Mouse (Mus musculus): ENCODE results near the gene Obox6. TPM values are rescaled to one million over a fixed set of nuclear protein-coding genes. Genes with fewer than 3 reads are reported as not detected.

Gene Obox6
- total RNA-seq (2014; rRNA removed) = not detected in 2 replicates
- not detected in 2 replicates for polyA plus RNA-seq (2015; fragmentation: Nextera tagmentation; extraction: Ambion mirVana)

GRCm38 (mm10) chr7:15839578-15839977, at the start of gene Obox6:
TSS of gene Obox6 (minus strand) at chr7:15839678.
- 89% methylated on average over 3 of the region's 3 CpGs for WGBS
- no peak within 1 kb of the TSS for H3K9ac ChIP-seq
- no peak for ATAC-seq

GRCm38 (mm10) chr7:15884127-15884526, 44.6 kb upstream of the Obox6 start:
- Histone ChIP-seq H3K4me3 (ENCODE audit: low read depth, low read length) (no peak overlapping the region), H3K9ac (no peak overlapping the region), H3K9me3 (ENCODE audit: low read length) (no peaks in the 10 kb centered on the region), H3K4me1 (ENCODE audit: insufficient read depth) (no peaks in the 10 kb centered on the region), H3K27me3 (ENCODE audit: insufficient read depth, low read length) (no peaks in the 10 kb centered on the region), H3K27ac (ENCODE audit: low read depth, low read length) (no peak overlapping the region), H3K36me3 (ENCODE audit: insufficient read depth) (no peaks in the 10 kb centered on the region), H3K4me2 (ENCODE audit: low read depth) (no peak overlapping the region)
- ATAC-seq (no peak), DNase-seq (no peak)
- no peak for TF ChIP-seq CTCF (IDR thresholded peaks at IDR 0.05; ENCODE audit: low read depth)
- 82% methylated on average over 2 of the region's 2 CpGs for WGBS

More at GRCm38 (mm10) chr7:15839578-15839977, at the start of gene Obox6:
- Histone ChIP-seq H3K4me1 (ENCODE audit: insufficient read depth) (no peaks in the 10 kb centered on the region), H3K4me3 (ENCODE audit: low read depth, low read length) (no peak within 1 kb of the TSS), H3K27ac (ENCODE audit: low read depth, low read length) (no peak within 1 kb of the TSS), H3K36me3 (ENCODE audit: insufficient read depth) (no peaks in the 10 kb centered on the region), H3K9me3 (ENCODE audit: low read length) (0 out of 2 replicates have a peak, but pooled peaks cover 3% of the 10 kb centered on the region), H3K4me2 (ENCODE audit: low read depth) (no peak within 1 kb of the TSS), H3K27me3 (ENCODE audit: insufficient read depth, low read length) (no peaks in the 10 kb centered on the region)
- TF ChIP-seq CTCF (IDR thresholded peaks at IDR 0.05; ENCODE audit: low read depth) = no peak
- no peak for DNase-seq

GRCm38 (mm10) chr7:15882317-15882716, 42.8 kb upstream of the Obox6 start, which contains the start of gene Crxos:
TSS of gene Crxos (plus strand) at chr7:15882617.
- DNase-seq (no peak), ATAC-seq (no peak)

GRCm38 (mm10) chr7:15881831-15882230, 42.4 kb upstream of the Obox6 start:
- WGBS = 46% methylated on average over 3 of the region's 3 CpGs
- Histone ChIP-seq H3K27ac (ENCODE audit: low read depth, low read length) (no peak overlapping the region), H3K4me1 (ENCODE audit: insufficient read depth) (no peaks in the 10 kb centered on the region), H3K9me3 (ENCODE audit: low read length) (no peaks in the 10 kb centered on the region), H3K36me3 (ENCODE audit: insufficient read depth) (no peaks in the 10 kb centered on the region), H3K4me2 (ENCODE audit: low read depth) (no peak overlapping the region), H3K27me3 (ENCODE audit: insufficient read depth, low read length) (no peaks in the 10 kb centered on the region), H3K9ac (no peak overlapping the region), H3K4me3 (ENCODE audit: low read depth, low read length) (no peak overlapping the region)
- TF ChIP-seq CTCF (IDR thresholded peaks at IDR 0.05; ENCODE audit: low read depth) = no peak
- ATAC-seq (no peak), DNase-seq (no peak)

More at GRCm38 (mm10) chr7:15882317-15882716, 42.8 kb upstream of the Obox6 start, which contains the start of gene Crxos:
- Histone ChIP-seq H3K36me3 (ENCODE audit: insufficient read depth) (no peaks in the 10 kb centered on the region), H3K9me3 (ENCODE audit: low read length) (no peaks in the 10 kb centered on the region), H3K4me1 (ENCODE audit: insufficient read depth) (no peaks in the 10 kb centered on the region), H3K27ac (ENCODE audit: low read depth, low read length) (no peak within 1 kb of the TSS), H3K27me3 (ENCODE audit: insufficient read depth, low read length) (no peaks in the 10 kb centered on the region), H3K4me3 (ENCODE audit: low read depth, low read length) (no peak within 1 kb of the TSS), H3K9ac (no peak within 1 kb of the TSS), H3K4me2 (ENCODE audit: low read depth) (no peak within 1 kb of the TSS)
- 88% methylated on average over 2 of the region's 2 CpGs for WGBS
- no peak for TF ChIP-seq CTCF (IDR thresholded peaks at IDR 0.05; ENCODE audit: low read depth)

GRCm38 (mm10) chr7:15881388-15881787, 41.9 kb upstream of the Obox6 start:
- 4% methylated on average over 7 of the region's 7 CpGs for WGBS
- TF ChIP-seq CTCF (IDR thresholded peaks at IDR 0.05; ENCODE audit: low read depth) = no peak

GRCm38 (mm10) chr7:15879756-15880155, 40.3 kb upstream of the Obox6 start, which contains the start of gene Crx:
TSS of gene Crx (minus strand) at chr7:15879968.
- DNase-seq (no peak), ATAC-seq (no peak)
- H3K4me1 ChIP-seq (ENCODE audit: insufficient read depth) = no peaks in the 10 kb centered on the region
- no peak within 1 kb of the TSS for H3K4me2 ChIP-seq (ENCODE audit: low read depth)
- H3K9me3 ChIP-seq (ENCODE audit: low read length) = no peaks in the 10 kb centered on the region
- H3K9ac ChIP-seq = no peak within 1 kb of the TSS
- 30% methylated on average over 4 of the region's 4 CpGs for WGBS
- H3K27ac ChIP-seq (ENCODE audit: low read depth, low read length) = no peak within 1 kb of the TSS
- no peak for TF ChIP-seq CTCF (IDR thresholded peaks at IDR 0.05; ENCODE audit: low read depth)
- no peaks in the 10 kb centered on the region for H3K36me3 ChIP-seq (ENCODE audit: insufficient read depth)
- H3K27me3 ChIP-seq (ENCODE audit: insufficient read depth, low read length) = no peaks in the 10 kb centered on the region
- H3K4me3 ChIP-seq (ENCODE audit: low read depth, low read length) = no peak within 1 kb of the TSS

More at GRCm38 (mm10) chr7:15881388-15881787, 41.9 kb upstream of the Obox6 start:
- DNase-seq = no peak
- Histone ChIP-seq H3K36me3 (ENCODE audit: insufficient read depth) (no peaks in the 10 kb centered on the region), H3K27me3 (ENCODE audit: insufficient read depth, low read length) (no peaks in the 10 kb centered on the region), H3K4me1 (ENCODE audit: insufficient read depth) (no peaks in the 10 kb centered on the region), H3K27ac (ENCODE audit: low read depth, low read length) (no peak overlapping the region), H3K9me3 (ENCODE audit: low read length) (no peaks in the 10 kb centered on the region), H3K9ac (no peak overlapping the region), H3K4me2 (ENCODE audit: low read depth) (no peak overlapping the region), H3K4me3 (ENCODE audit: low read depth, low read length) (no peak overlapping the region)
- no peak for ATAC-seq

GRCm38 (mm10) chr7:15864104-15864503, 24.6 kb upstream of the Obox6 start:
- DNase-seq = no peak
- H3K4me3 ChIP-seq (ENCODE audit: low read depth, low read length) = no peak overlapping the region
- no peak overlapping the region for H3K27ac ChIP-seq (ENCODE audit: low read depth, low read length)
- ATAC-seq = no peak
- H3K27me3 ChIP-seq (ENCODE audit: insufficient read depth, low read length) = no peaks in the 10 kb centered on the region
- H3K4me1 ChIP-seq (ENCODE audit: insufficient read depth) = no peaks in the 10 kb centered on the region
- no peak overlapping the region for H3K4me2 ChIP-seq (ENCODE audit: low read depth)
- no peak overlapping the region for H3K9ac ChIP-seq
- no peaks in the 10 kb centered on the region for H3K36me3 ChIP-seq (ENCODE audit: insufficient read depth)
- no peak for TF ChIP-seq CTCF (IDR thresholded peaks at IDR 0.05; ENCODE audit: low read depth)
- H3K9me3 ChIP-seq (ENCODE audit: low read length) = no peaks in the 10 kb centered on the region
- 56% methylated on average over 4 of the region's 4 CpGs for WGBS

All from forebrain, postnatal 0 days (tissue).